Mouse (Mus musculus) hindbrain, postnatal 0 days (tissue): ENCODE results near the gene Cirbp. TPM values are rescaled to one million over a fixed set of nuclear protein-coding genes. Genes with fewer than 3 reads are reported as not detected.

Experiments
- ATAC-seq: fragments of 200-750 bp; cut with Nextera tagmentation; 2 replicates; pipeline ENCODE4 v1.8.0; 2017; ENCODE audit warnings: mild to moderate bottlenecking, moderate TSS enrichment, moderate library complexity
- DNase-seq: peaks from one replicate; pipeline ENCODE4 v3.0.0-alpha.2; 2015; ENCODE audit warnings: low spot score
- H3K27ac ChIP-seq: fragments of 300-500 bp; sonication (generic); 2 replicates; pipeline ENCODE4 v1.5.1; 2014; ENCODE audit warnings: mild to moderate bottlenecking
- H3K27me3 ChIP-seq: fragments of 300-500 bp; sonication (generic); 2 replicates; pipeline ENCODE4 v1.6.1; 2014; ENCODE audit warnings: low read length, mixed read lengths; ENCODE audit not compliant: insufficient read depth
- H3K36me3 ChIP-seq: fragments of 300-500 bp; sonication (generic); 2 replicates; pipeline ENCODE4 v1.6.1; 2014; ENCODE audit warnings: low read length, mixed read lengths; ENCODE audit not compliant: insufficient read depth
- H3K4me1 ChIP-seq: fragments of 300-500 bp; sonication (generic); 2 replicates; pipeline ENCODE4 v1.6.1; 2014; ENCODE audit warnings: antibody characterized with exemption, low read length, mixed read lengths; ENCODE audit not compliant: insufficient read depth
- H3K4me2 ChIP-seq: fragments of 300-500 bp; sonication (generic); 2 replicates; pipeline ENCODE4 v1.6.1; 2014; ENCODE audit warnings: low read depth, mild to moderate bottlenecking, low read length, moderate library complexity, mixed read lengths
- H3K4me3 ChIP-seq: fragments of 300-500 bp; sonication (generic); 2 replicates; pipeline ENCODE4 v1.5.1; 2014; ENCODE audit warnings: low read length
- H3K9ac ChIP-seq: fragments of 300-500 bp; sonication (generic); replicated peaks from 2 replicates; pipeline ENCODE4 v1.6.1; 2014; ENCODE audit warnings: mild to moderate bottlenecking, low read length, moderate library complexity, mixed read lengths
- H3K9me3 ChIP-seq: fragments of 300-500 bp; sonication (generic); 2 replicates; pipeline ENCODE4 v1.6.1; 2016; ENCODE audit warnings: low read length, mixed read lengths
- CTCF ChIP-seq: IDR thresholded peaks from 2 replicates; pipeline ENCODE4 v1.5.1; 2016; ENCODE audit warnings: antibody characterized with exemption, control low read depth, low read depth
- WGBS: fragments of 180-500 bp; shearing (Covaris S2); extraction: QIAGEN DNeasy Blood & Tissue Kit; methylation state at CpG from one replicate; pipeline ENCODE4 v1.1.7; 2014; 5-methylcytosine and 5-hydroxymethylcytosine counted together
- polyA plus RNA-seq: library from polyadenylated mRNA; unstranded; fragments of >200 nt; fragmentation: Nextera tagmentation; extraction: Ambion mirVana; gene quantifications from 2 replicates; pipeline ENCODE4 v1.2.1, GENCODE M21; 2015
- total RNA-seq: library from RNA; depleted of rRNA; stranded (reverse); fragments of >200 nt; gene quantifications from 2 replicates; pipeline ENCODE4 v1.2.3, GENCODE M21; 2014

Cirbp gene
- total and polyA plus RNA-seq, 2 experiments from 2014 or later: 257 to 730 TPM

DNA sequence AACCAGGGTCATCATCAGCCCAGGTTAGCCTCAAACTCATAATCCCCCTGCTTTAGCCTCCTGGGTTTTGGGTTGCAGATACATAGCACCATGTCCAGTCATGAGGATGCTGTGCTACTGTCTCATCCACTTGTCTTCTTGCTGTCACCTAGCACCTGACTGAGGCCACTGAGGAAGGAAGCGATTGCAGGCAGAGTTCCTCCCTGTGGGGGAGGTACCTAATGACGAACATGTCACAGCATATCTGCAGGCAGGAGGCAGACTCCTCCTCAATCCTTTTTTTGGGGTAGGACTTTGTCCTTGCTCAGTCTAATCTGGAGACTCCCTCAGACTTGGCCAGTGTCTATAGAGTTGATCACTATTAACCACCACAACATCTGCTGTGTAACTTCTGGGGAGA lies 44.1 kb upstream of the Cirbp start:
- H3K9ac ChIP-seq: no peak overlapping the region
- ATAC-seq (no peak), DNase-seq (no peak)
- H3K36me3 ChIP-seq: peaks cover 6% of the 10 kb centered on the region
- peaks cover 21% of the 10 kb centered on the region for H3K4me1 ChIP-seq
- H3K27me3 ChIP-seq: no peaks in the 10 kb centered on the region
- no peak overlapping the region for H3K4me2 ChIP-seq
- H3K27ac ChIP-seq: no peak overlapping the region
- WGBS: 87% methylated on average over 2 of the region's 2 CpGs
- H3K9me3 ChIP-seq: no peaks in the 10 kb centered on the region
- TF ChIP-seq CTCF: no peak
- no peak overlapping the region for H3K4me3 ChIP-seq

DNA sequence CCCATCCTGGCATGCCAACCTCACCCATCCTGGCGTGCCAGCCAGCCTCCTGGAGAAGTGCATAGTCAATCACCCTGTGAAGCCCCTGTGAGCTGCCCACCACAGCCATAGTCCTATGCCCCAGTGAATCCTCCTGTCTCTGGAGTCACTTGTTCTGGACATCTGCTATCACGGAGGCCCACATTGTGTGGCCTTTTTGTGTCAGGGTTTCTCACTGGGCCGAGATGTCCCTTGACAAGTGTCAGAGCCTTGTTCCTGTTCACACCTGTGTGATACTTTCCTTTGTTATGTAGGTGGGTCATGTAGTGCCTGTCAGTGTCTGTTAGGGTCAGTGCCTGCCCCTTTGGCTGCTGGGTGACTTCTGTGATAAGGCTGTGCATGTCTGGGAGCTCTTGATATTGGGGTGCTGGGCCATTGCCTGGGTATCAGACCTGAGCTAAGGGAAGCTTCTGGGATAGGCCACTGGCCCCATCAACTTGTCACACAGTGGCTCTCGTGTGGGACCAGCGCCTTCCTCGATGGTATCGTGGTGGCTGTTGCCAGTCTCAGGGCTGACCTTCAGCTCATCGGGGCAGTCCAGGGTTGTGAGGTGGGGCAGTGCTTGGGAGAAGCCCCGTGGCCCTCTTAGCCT lies 41.7 kb upstream of the Cirbp start:
- no peaks in the 10 kb centered on the region for H3K9me3 ChIP-seq
- H3K4me3 ChIP-seq: no peak overlapping the region
- 89% methylated on average over 9 of the region's 9 CpGs for WGBS
- H3K4me2 ChIP-seq: no peak overlapping the region
- ATAC-seq: no peak
- H3K27me3 ChIP-seq: no peaks in the 10 kb centered on the region
- no peak overlapping the region for H3K27ac ChIP-seq
- no peak for DNase-seq
- TF ChIP-seq CTCF: no peak
- 0 out of 2 replicates have a peak overlapping the region, but pooled peaks have one; percentile 2 for H3K9ac ChIP-seq
- peaks cover 26% of the 10 kb centered on the region for H3K36me3 ChIP-seq
- no peaks in the 10 kb centered on the region for H3K4me1 ChIP-seq

DNA sequence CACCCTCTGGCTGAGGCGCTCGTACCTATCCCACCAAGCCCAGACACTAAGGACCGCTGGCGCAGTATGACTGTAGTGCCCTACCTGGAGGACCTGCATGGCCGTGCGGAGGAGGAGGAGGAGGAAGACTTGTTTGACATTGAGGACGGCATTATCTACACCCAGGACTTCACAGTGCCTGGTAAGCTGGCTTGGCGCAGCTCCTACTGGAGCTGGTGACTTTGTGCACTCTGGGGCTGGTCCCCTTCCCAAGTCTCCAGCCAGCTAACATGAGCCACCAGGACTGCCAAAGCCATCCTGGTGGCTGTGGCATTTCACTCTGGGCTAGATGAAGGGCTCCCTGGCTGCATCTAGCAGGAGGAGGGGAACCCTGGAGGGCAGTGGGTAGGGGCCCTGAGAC lies 37.9 kb upstream of the Cirbp start:
- Histone ChIP-seq H3K27ac (no peak overlapping the region), H3K9me3 (no peaks in the 10 kb centered on the region), H3K36me3 (peaks cover 44% of the 10 kb centered on the region), H3K4me1 (no peaks in the 10 kb centered on the region; the same call in 1 of the 2 replicates), H3K4me3 (no peak overlapping the region), H3K9ac (no peak overlapping the region), H3K27me3 (no peaks in the 10 kb centered on the region), H3K4me2 (no peak overlapping the region)
- no peak for DNase-seq
- WGBS: 96% methylated on average over 8 of the region's 8 CpGs
- no peak for ATAC-seq
- TF ChIP-seq CTCF: no peak

DNA sequence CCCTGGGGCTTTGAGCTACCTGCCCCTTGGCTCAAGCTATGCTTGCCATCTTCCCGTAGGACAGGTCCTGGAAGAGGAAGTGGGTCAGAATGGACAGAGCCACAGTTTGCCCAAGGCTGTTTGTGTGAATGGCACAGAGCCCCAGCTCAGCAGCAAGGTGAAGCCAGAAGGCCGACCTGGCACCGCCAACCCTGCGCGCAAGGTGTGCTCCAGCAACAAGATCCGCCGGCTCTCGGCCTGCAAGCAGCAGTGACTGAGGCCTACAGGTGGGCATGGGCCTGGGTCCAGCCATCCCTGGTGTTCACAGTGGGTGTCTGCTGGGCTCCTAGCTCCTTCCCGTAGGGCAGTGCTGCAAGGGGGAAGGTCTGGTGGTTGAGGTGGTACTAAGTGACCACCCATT lies 35.9 kb upstream of the Cirbp start:
- DNase-seq: no peak
- Histone ChIP-seq H3K4me1 (no peaks in the 10 kb centered on the region; the same call in 1 of the 2 replicates), H3K27me3 (no peaks in the 10 kb centered on the region), H3K27ac (0 out of 2 replicates have a peak overlapping the region, but pooled peaks have one; percentile 3), H3K9ac (no peak overlapping the region), H3K36me3 (peaks cover 62% of the 10 kb centered on the region), H3K4me3 (no peak overlapping the region), H3K9me3 (no peaks in the 10 kb centered on the region), H3K4me2 (no peak overlapping the region)
- no peak for ATAC-seq
- 95% methylated on average over 9 of the region's 9 CpGs for WGBS
- TF ChIP-seq CTCF: no peak

DNA sequence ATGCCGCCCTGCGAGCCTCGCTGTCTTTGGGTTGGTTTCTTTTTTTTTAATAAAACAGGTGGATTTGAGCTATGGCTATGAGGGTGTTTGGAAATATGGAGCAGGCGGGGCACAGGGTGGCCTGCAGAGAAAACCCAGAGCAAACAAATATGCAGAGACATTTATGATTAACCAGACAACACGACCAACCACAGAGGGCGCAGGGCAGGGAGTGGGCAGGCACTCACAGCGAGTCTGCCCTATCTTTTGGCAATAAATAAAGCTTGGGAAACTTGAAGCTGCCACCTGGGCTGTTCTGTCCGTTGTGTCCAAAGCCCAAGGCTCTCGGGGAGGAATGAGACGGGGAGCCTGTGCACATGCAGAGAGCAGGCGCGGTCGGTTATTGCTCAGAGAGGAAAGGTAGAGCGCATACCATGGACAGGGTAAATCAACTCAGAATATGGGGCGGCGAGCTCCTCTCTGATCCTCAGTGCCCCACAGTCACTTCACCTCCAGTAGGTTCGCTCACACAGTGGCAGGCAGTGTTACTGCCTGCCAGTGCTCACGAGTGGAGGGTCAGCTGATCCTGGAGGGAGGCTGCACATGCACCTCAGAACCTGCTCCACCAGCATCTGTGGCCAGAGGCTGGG lies 35.3 kb upstream of the Cirbp start:
- Histone ChIP-seq H3K4me3 (no peak overlapping the region), H3K9me3 (no peaks in the 10 kb centered on the region), H3K4me2 (no peak overlapping the region), H3K36me3 (peaks cover 62% of the 10 kb centered on the region), H3K27ac (peak overlapping the region; percentile 26; the same call in 1 of the 2 replicates), H3K9ac (no peak overlapping the region), H3K4me1 (no peaks in the 10 kb centered on the region; the same call in 1 of the 2 replicates), H3K27me3 (no peaks in the 10 kb centered on the region)
- no peak for ATAC-seq
- no peak for DNase-seq
- 79% methylated on average over 18 of the region's 18 CpGs for WGBS
- no peak for TF ChIP-seq CTCF

DNA sequence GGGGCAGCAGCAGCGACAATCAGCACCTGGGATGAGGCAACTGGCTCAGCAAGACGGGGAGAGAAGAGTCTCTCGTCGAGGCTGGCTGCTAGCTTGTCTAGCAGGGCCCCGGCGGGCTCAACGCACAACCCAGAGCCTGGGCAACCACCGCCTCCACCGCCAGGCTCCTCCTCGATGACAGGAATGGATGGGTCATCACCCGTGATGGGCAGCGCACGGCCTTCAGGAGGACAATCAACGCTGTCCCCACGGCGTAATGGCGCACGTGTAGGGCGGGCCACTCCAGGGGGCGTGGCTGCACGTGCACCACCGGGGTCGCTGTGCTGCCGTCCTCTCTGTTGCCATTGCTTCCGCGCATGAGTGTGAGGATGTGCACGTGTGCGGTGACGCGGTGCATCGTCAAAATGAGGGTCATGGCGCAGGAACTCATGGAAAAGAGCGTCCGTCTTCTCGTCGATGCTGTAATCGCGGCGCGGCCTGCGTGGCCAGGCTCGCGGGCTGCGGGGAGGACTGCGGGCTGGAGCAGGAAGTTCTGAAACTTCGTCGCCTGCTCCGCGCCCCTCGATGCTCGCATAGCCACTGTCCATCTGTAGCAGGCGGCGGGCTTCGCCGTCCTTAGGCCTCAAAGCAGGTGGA lies 34.4 kb upstream of the Cirbp start:
- Histone ChIP-seq H3K4me2 (0 out of 2 replicates have a peak overlapping the region, but pooled peaks have one; percentile 16), H3K36me3 (peaks cover 67% of the 10 kb centered on the region), H3K4me3 (no peak overlapping the region), H3K27me3 (no peaks in the 10 kb centered on the region), H3K4me1 (peaks cover 3% of the 10 kb centered on the region; the same call in 1 of the 2 replicates), H3K9me3 (no peaks in the 10 kb centered on the region), H3K27ac (peak overlapping the region; percentile 67), H3K9ac (no peak overlapping the region)
- ATAC-seq: peak; percentile 74
- peak; percentile 44; the same call in 1 of the 2 replicates for TF ChIP-seq CTCF
- WGBS: 16% methylated on average over 55 of the region's 55 CpGs
- peak; percentile 86 for DNase-seq
